Mouse (Mus musculus) kidney, postnatal 14 days (tissue): ENCODE data around the gene Zfp983.
"Not testable (repeated sequence)": the region's sequence is repeated elsewhere in the genome, so short reads cannot be mapped to it uniquely, and the experiment has no call there.

Experiments
- DNase-seq: peaks from one replicate; pipeline ENCODE4 v3.0.0; 2022; ENCODE audit warnings: mixed read lengths

The Zfp983 gene

DNA sequence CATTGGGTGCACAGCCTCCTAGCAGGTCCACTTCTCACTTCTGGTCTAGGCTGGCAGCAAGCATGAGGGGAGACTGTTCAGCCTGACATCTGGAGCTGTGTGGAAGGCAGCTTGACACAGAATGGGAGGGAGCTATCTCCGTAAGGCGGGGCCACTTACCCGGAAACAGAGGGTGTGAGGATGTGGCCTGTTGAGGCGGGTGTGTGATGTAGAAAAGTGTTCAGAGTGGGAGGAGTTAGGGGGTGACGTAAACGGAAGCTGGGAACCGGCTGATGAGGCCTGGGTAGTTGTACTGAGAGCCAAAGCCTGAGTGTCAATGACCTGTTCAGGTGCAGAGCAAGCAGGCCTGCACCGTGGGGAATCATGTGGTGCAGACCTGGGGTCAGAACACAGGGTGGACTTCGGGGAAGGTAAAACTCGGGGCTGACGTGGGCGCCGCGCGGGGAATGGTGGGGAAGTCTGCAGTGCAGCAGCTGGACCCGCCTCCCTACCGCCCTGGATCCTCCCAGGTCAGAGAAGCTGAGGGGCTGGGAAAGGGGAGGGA is at the start of gene Zfp983:
Zfp983 (plus strand) TSS at position 261 of the 544 bp plus-strand sequence.
- DNase-seq = peak; percentile 84

DNA sequence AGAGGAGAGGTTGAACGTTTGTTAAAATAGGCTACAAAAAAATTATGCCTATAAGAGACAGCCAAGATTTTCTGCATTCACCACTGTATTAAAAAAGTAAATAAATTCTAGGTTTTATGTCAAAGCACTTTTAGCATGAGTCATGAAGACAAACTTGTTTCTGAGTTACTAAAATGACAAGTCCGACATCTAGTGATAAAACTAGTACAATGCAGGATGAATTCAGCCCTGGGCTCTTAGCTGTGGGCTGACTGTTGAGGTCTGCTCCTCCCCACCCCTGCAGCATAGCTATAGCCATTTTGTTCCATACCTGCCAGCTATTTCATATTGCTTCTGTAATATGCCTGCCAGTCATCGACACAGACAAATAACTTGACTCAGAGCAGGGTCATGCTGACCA is 34.1 kb upstream of the Zfp983 start:
- DNase-seq = no peak

DNA sequence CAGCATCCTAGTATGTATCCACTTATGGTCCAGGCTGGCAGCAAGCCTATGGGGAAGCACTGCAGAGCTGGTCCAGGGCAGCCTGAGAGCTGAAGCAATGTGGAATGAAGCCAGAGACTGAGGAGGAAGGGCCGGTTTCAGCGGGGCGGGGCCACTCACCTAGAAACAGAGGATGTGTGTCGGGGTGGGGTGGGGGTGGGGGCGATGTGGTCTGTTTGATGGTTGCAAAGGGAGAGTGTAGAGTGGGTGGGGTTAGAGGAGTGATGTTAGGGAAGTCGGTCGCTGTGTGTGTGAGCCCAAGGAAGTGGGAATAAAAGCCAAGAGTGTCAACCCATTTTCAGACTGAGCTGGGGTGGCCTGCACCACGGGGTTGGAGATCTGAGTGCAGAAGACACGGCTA is 33.1 kb upstream of the Zfp983 start:
- no peak for DNase-seq

DNA sequence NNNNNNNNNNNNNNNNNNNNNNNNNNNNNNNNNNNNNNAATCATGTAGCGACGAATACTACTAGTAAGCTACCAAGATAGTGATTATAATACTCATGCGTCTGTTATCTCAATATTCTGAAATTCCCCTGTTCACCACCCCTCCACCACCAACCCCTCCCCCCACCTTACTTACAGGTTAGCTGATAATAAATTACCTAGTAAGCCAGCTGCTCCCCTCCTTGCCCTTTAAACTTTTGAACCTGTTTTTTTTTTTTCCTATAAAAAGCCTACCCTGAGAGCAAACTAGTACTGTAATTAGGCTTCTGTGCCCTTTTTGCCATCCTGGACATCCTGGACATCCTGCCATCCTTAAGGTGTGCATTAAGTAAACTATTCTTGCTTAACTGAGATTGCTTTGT is 26.8 kb upstream of the Zfp983 start:
- no peak for DNase-seq

DNA sequence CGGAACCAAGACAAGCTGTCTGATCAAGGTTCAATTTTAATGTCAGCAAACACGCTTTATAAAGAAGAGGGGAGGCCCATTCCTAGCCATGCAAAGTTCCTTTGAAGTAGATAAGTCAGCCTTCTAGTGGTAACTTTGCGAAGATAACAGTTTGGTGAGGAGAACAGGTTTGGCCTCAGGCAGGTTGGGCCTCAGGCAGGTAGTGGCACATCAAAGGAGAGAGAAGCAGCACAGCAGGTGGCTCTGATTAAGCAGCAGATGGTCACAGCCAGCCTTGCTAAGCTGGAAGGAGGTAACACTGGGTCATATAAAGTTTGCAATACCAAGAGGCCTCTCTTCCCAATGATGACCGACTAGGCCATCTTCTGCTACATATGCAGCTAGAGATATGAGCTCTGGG is 14.7 kb upstream of the Zfp983 start:
- not testable (repeated sequence) for DNase-seq

DNA sequence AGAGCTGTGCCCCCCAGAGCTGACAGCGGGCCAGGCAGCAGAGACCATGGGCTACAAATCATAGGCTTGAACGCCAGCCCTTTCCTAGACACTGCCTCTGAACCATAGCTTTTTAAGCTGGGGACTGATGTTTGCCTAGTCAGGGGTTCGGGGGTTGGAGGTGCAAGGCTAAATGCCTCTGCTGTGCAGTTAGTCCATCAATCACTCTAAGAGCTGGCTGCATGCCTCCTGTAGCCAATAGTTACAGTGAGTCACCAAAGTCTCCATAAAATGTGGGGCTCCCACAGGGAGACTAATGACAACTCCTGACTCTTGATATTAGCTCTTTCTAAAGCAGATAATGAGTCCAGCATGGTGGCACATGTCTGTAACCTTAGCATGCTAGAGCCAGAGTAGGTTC is 1.6 kb upstream of the Zfp983 start:
- DNase-seq = peak; percentile 2

DNA sequence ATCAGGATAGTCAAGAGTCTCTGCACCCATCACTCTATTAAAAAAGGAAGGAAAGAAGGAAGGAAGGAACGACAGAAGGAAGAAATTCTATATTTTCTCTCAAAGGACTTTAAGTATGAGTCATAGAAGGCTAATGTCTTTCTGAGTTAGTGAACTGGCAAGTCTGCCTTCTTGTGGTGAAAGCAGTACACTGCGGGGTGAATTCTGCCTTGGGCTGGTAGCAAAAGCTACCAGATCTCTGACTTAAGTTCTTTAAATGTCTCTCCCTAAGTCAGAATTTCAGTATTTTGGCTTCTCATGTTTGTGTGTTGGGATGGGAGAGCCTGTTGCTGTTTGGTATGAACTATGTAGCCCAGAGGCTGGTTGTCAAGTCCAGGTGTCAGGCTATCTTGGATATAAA is 488 bp upstream of the Zfp983 start:
- peak; percentile 8 for DNase-seq

DNA sequence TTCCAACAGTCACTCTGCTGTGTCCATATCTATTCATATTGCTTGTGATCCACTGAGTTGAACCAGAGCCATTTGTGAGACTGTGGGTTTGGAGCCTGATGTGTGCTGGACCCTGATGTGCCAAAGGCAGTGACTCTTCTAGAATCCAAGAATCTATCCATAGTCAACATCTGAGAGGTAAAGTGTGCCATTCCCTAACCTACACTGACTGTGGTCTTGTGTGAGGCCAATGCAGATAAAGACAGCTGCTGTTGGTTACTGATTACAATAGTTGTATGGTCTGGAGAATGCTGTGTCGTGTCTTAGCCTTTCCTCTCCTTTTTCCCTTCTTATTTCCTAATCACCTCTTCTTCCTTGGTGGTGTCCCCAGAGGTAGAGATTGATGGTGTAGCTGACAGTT is 28.4 kb downstream of the Zfp983 start:
- DNase-seq = not testable (repeated sequence)

DNA sequence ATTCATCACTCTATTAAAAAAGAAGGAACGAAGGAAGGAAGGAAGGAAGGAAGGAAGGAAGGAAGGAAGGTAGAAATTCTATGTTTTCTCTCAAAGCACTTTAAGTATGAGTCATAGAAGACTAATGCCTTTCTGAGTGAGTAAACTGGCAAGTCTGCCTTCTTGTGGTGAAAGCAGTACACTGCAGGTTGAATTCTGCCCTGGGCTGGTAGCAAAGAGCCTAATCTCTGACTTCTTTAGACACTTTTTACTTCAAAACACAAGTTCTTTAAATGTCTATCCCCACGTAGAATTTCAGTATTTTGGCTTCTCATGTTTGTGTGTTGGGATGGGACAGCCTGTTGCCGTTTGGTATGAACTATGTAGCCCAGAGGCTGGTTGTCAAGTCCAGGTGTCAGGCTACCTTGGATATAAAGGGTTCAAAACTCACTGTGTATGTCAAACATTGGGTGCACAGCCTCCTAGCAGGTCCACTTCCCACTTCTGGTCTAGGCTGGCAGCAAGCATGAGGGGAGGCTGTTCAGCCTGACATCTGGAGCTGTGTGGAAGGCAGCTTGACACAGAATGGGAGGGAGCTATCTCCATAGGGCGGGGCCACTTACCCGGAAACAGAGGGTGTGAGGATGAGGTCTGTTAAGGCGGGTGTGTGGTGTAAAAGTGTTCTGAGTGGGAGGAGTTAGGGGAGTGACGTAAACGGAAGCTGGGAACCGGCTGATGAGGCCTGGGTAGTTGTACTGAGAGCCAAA is 29.0 kb downstream of the Zfp983 start:
- peak; percentile 92 for DNase-seq

DNA sequence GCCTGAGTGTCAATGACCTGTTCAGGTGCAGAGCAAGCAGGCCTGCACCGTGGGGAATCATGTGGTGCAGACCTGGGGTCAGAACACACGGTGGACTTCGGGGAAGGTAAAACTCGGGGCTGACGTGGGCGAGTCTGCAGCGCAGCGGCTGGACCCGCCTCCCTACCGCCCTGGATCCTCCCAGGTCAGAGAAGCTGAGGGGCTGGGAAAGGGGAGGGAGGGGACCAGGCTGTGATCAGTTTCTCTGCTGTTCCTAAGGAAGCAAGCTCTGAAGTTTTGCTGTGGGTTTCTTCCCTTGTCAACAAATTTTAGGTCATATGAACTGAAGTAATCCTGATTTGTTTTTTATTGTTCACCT is 29.6 kb downstream of the Zfp983 start:
- not testable (repeated sequence) for DNase-seq

DNA sequence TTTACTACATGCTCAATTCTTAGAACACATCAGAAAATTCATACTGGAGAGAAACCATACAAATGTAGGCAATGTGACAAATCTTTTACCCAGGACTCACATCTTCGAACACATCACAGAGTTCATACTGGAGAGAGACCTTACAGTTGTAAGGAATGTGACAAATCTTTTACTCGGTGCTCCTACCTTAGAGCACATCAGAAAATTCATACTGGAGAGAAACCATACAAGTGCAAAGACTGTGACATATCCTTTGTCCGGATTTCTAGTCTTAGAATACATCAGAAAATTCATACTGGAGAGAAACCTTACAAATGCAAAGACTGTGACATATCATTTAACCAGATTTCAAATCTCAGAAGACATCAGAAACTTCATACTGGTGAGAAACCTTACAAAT is 41.1 kb downstream of the Zfp983 start, which contains the start of gene Gm10226:
Gm10226 (plus strand) TSS at position 301 of the 400 bp plus-strand sequence.
- DNase-seq = no peak

DNA sequence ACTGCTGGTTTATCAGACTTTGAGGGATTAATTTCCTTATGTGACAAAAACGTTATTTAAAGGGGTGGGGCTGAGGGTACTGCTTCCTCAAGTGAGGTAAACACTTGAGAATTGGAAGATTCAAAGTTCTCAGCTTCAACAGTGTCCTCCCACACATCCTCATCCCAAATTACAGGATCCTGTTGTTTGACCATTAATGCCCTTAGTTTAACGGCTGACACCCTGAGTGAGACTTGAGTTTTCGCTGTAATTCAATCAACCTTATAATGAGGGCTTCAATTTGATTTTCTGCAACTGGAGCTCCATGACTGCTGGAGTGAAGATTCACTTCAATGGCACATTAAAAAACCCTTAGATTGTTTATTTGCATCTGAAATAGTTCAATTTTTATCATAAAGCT is 42.9 kb downstream of the Zfp983 start:
- DNase-seq = no peak

DNA sequence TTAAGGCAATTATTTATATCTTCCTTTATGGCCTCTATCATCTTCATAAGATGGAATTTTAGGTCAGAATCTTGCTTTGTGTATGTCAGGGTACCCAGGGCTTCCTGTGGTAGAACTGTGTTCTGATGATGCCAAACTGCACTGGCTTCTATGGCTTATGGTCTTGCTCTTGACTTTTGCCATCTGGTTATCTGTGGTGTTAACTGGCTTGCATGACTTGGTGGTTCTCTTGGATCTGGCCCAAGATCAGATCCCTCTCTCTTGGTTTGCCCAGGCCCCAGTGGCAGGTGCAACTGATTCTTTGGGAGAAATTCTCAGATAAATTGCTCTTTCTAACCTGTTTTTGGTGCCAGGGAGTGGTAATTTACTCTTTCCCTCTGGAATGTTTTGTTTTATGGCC is 45.6 kb downstream of the Zfp983 start:
- DNase-seq = no peak

DNA sequence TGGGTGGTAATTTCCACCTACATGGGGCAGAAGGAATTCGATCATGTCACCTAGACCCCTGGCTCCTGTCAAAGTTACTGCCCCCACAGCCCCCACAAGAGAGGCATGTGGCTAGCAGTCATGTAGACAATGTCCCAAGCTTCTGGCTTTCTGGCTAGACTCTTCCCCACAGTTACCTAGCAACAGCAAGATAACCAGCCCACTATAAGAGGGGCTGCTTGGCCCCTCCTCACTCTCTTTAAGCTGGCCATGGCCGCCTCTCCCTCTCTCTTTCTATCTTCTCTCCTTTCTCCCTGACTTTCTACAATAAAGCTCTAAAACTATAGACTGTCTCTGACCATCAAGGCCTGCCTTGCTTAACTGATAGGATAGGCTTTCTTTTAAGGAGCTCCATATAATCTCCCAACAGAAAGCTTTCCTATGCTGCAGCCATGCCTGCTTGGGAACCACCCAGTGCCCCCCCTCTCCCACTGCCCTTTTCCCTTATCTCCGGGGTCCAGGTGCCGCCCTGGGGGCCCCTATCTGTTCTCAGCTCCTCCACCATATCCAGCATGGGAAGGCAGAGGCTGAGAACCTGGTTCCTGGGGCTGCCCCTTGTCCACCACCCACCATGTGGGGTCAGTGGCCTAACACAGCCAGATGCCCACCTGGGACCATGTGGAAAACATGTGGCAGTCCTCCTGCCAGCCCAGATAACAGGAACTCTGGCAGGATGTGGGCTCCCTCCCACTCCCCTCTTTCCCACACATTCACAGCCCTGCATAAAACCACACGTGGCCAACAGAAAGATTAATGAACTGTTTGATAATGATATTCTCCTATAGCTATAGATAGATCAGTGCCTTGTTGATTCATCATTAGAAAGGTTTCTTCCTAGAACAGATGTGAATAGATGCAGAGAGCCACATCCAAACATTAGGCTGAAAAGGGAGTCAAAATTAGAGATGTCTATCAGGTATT is 52.1 kb downstream of the Zfp983 start:
- DNase-seq = no peak

DNA sequence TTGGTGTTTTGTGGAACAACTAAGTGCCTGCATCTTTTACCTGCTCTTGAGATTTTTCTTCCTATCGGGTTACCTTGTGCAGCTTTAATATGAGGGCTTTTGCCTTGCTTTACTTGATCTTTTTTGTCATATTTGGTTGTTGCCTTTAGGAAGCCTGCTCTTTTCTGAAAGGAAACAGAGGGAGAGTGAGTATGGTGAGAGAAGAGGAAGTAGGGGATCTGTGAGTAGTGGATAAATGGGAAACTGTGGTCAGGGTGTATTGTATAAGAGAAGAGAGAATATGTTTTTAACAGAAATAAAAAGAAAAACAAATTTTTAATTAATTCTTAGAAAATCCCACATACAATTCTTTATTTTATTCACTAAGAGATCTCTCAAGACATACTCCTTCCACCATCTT is 53.0 kb downstream of the Zfp983 start:
- no peak for DNase-seq

DNA sequence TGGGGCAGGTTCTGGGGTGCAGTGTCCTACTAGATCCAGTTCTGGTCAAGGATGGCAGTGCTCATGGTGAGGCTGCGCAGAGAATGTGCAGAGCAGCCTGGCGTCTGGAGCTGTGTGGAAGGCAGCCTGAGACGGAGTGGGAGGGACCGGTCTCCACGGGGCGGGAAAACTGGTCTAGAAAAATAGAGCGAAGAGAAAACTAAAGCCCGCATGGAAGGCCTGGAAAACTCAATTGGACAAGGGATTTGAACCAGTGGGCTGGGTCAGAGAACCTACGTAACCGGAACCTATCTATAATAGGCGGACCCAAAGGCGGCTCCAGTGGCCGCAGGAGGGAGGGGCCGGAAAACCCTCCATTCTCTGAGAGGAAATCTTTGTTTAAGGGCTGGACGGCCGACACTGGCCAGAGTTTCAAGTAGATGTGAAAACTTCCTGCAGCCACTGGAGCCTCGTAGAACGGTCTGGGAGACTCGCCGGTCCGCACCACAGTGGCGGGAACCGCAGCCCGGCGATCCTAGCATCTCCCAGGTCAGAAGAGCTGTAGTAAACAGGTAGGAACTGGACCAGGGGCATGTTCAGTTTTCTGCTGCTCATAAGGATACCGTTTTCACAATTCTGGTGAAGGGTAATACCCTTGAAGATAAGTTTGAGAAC is 57.0 kb downstream of the Zfp983 start, which contains the start of gene Zfp760:
Zfp760 (plus strand) TSS at position 399 of the 654 bp plus-strand sequence.
- DNase-seq = peak; percentile 92

DNA sequence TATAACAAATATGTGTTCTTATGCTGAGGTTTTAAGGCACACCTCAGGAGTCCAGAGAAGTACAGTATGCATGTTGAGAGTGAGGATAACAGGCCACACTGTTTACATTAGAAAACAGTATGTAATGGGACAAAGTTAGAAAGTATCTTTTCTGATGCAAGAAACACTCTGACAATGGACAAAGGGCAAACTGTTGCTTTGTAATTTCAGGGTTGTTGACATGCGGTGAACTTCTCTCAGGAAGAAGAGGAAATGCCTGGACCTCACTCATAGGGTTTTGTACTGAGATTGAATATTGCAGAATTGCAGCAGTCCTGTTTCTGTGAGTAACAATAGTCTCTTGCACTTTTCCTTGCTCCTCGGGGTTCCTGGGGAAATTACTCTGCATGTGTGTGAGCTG is 58.0 kb downstream of the Zfp983 start:
- DNase-seq = no peak
